Mouse (Mus musculus) kidney, postnatal 0 days (tissue): ENCODE results near the gene Ccdc194. TPM values are rescaled to one million over a fixed set of nuclear protein-coding genes. Genes with fewer than 3 reads are reported as not detected.
A peak's percentile ranks its signal among the peaks of the same experiment; 100 is the strongest.

ENCODE experiments used
- ATAC-seq: fragments of 200-750 bp; cut with Nextera tagmentation; replicated peaks from 2 replicates; pipeline ENCODE4 v1.8.0; 2017; ENCODE audit warnings: low read depth, moderate number of reproducible peaks, moderate TSS enrichment, moderate library complexity; ENCODE audit not compliant: low FRiP score
- DNase-seq: peaks from one replicate; pipeline ENCODE4 v3.0.0-alpha.2; 2016; ENCODE audit warnings: low spot score
- H3K27ac ChIP-seq: fragments of 300-500 bp; sonication (generic); 2 replicates; pipeline ENCODE4 v1.5.1; 2014; ENCODE audit warnings: mild to moderate bottlenecking
- H3K27me3 ChIP-seq: fragments of 300-500 bp; sonication (generic); 2 replicates; pipeline ENCODE4 v1.6.1; 2014; ENCODE audit warnings: low read length, mixed read lengths; ENCODE audit not compliant: insufficient read depth
- H3K36me3 ChIP-seq: fragments of 300-500 bp; sonication (generic); 2 replicates; pipeline ENCODE4 v1.6.1; 2014; ENCODE audit warnings: low read length, mixed read lengths; ENCODE audit not compliant: insufficient read depth
- H3K4me1 ChIP-seq: fragments of 300-500 bp; sonication (generic); replicated peaks from 2 replicates; pipeline ENCODE4 v1.6.1; 2014; ENCODE audit warnings: antibody characterized with exemption, low read length, mixed read lengths; ENCODE audit not compliant: insufficient read depth
- H3K4me2 ChIP-seq: fragments of 300-500 bp; sonication (generic); 2 replicates; pipeline ENCODE4 v1.6.1; 2014; ENCODE audit warnings: mild to moderate bottlenecking, low read length, moderate library complexity, mixed read lengths
- H3K4me3 ChIP-seq: fragments of 300-500 bp; sonication (generic); replicated peaks from 2 replicates; pipeline ENCODE4 v1.5.1; 2014; ENCODE audit warnings: low read depth, low read length
- H3K9ac ChIP-seq: fragments of 300-500 bp; sonication (generic); 2 replicates; pipeline ENCODE4 v1.6.1; 2014; ENCODE audit warnings: low read depth, low read length
- H3K9me3 ChIP-seq: fragments of 300-500 bp; sonication (generic); replicated peaks from 2 replicates; pipeline ENCODE4 v1.6.1; 2016; ENCODE audit warnings: low read length, inconsistent platforms, mixed read lengths
- CTCF ChIP-seq: IDR thresholded peaks from 2 replicates; pipeline ENCODE4 v1.5.1; 2016; ENCODE audit warnings: antibody characterized with exemption, low read depth, mild to moderate bottlenecking, moderate library complexity
- WGBS: fragments of 180-500 bp; shearing (Covaris S2); extraction: QIAGEN DNeasy Blood & Tissue Kit; methylation state at CpG from one replicate; pipeline ENCODE4 v1.1.7; 2014; 5-methylcytosine and 5-hydroxymethylcytosine counted together
- polyA plus RNA-seq: library from polyadenylated mRNA; unstranded; fragments of >200 nt; fragmentation: Nextera tagmentation; extraction: Ambion mirVana; gene quantifications from 2 replicates; pipeline ENCODE4 v1.2.1, GENCODE M21; 2015

The Ccdc194 gene
- polyA plus RNA-seq, 1 experiment from 2014 or later: 0.20 TPM

- ATAC-seq: no peak
- no peaks in the 10 kb centered on the region for H3K4me1 ChIP-seq
- H3K27ac ChIP-seq: no peak overlapping the region
- TF ChIP-seq CTCF: no peak
- H3K4me2 ChIP-seq: no peak overlapping the region
- no peak overlapping the region for H3K4me3 ChIP-seq
- no peak for DNase-seq
- H3K27me3 ChIP-seq: no peaks in the 10 kb centered on the region
- H3K36me3 ChIP-seq: no peaks in the 10 kb centered on the region
- no peaks in the 10 kb centered on the region for H3K9me3 ChIP-seq
- WGBS: 75% methylated on average over 5 of the region's 5 CpGs
- no peak overlapping the region for H3K9ac ChIP-seq
Observed at GRCm38 (mm10) chr8:71515043-71515442, 10.5 kb downstream of the Ccdc194 start.

- Histone ChIP-seq H3K4me1 (no peaks in the 10 kb centered on the region), H3K9ac (no peak overlapping the region), H3K27me3 (peaks cover 6% of the 10 kb centered on the region; the same call in 1 of the 2 replicates), H3K4me3 (no peak overlapping the region), H3K9me3 (no peaks in the 10 kb centered on the region), H3K27ac (peak overlapping the region; percentile 42; the same call in 1 of the 2 replicates), H3K36me3 (no peaks in the 10 kb centered on the region), H3K4me2 (no peak overlapping the region)
- WGBS: 65% methylated on average over 14 of the region's 15 CpGs
- DNase-seq: no peak
- no peak for ATAC-seq
- no peak for TF ChIP-seq CTCF
Observed at GRCm38 (mm10) chr8:71513018-71513754, 12.3 kb downstream of the Ccdc194 start.

GRCm38 (mm10) chr8:71511644-71512043, 13.9 kb downstream of the Ccdc194 start, which contains the start of gene Plvap:
Gene Plvap, minus strand, starts transcription at chr8:71511752.
- 20% methylated on average over 14 of the region's 14 CpGs for WGBS
- no peaks in the 10 kb centered on the region for H3K36me3 ChIP-seq
- no peak for TF ChIP-seq CTCF
- H3K9ac ChIP-seq: peak within 1 kb of the TSS; percentile 37; the same call in 1 of the 2 replicates
- peaks cover 17% of the 10 kb centered on the region; the same call in 1 of the 2 replicates for H3K27me3 ChIP-seq
- H3K4me2 ChIP-seq: peak within 1 kb of the TSS; percentile 40
- no peak; the same call in 1 of the 2 replicates for ATAC-seq
- no peaks in the 10 kb centered on the region for H3K9me3 ChIP-seq
- H3K4me3 ChIP-seq: peak within 1 kb of the TSS; percentile 30
- H3K27ac ChIP-seq: peak within 1 kb of the TSS; percentile 50; the same call in 1 of the 2 replicates
- peak; percentile 53 for DNase-seq
- H3K4me1 ChIP-seq: 0 out of 2 replicates have a peak, but pooled peaks cover 6% of the 10 kb centered on the region

GRCm38 (mm10) chr8:71509316-71509715, 16.2 kb downstream of the Ccdc194 start:
- DNase-seq (no peak), ATAC-seq (no peak)
- H3K4me2 ChIP-seq: peak overlapping the region; percentile 40
- no peak overlapping the region for H3K27ac ChIP-seq
- H3K36me3 ChIP-seq: no peaks in the 10 kb centered on the region
- WGBS: 65% methylated on average over 2 of the region's 2 CpGs
- H3K4me1 ChIP-seq: 0 out of 2 replicates have a peak, but pooled peaks cover 6% of the 10 kb centered on the region
- H3K9me3 ChIP-seq: no peaks in the 10 kb centered on the region
- 0 out of 2 replicates have a peak overlapping the region, but pooled peaks have one; percentile 17 for H3K4me3 ChIP-seq
- no peak for TF ChIP-seq CTCF
- H3K9ac ChIP-seq: no peak overlapping the region
- H3K27me3 ChIP-seq: peaks cover 17% of the 10 kb centered on the region; the same call in 1 of the 2 replicates

- Histone ChIP-seq H3K4me2 (peak overlapping the region; percentile 82), H3K9ac (0 out of 2 replicates have a peak overlapping the region, but pooled peaks have one; percentile 29), H3K9me3 (no peaks in the 10 kb centered on the region), H3K4me3 (peak overlapping the region; percentile 41), H3K27me3 (peaks cover 17% of the 10 kb centered on the region; the same call in 1 of the 2 replicates), H3K36me3 (no peaks in the 10 kb centered on the region), H3K27ac (no peak overlapping the region), H3K4me1 (0 out of 2 replicates have a peak, but pooled peaks cover 6% of the 10 kb centered on the region)
- TF ChIP-seq CTCF: no peak
- peak; percentile 50 for ATAC-seq
- peak; percentile 90 for DNase-seq
- WGBS: under 1% methylated on average over 61 of the region's 61 CpGs
Observed at GRCm38 (mm10) chr8:71507589-71508104, 17.9 kb downstream of the Ccdc194 start.

- H3K4me1 ChIP-seq: 0 out of 2 replicates have a peak, but pooled peaks cover 6% of the 10 kb centered on the region
- H3K9me3 ChIP-seq: no peaks in the 10 kb centered on the region
- no peak overlapping the region for H3K9ac ChIP-seq
- H3K27ac ChIP-seq: no peak overlapping the region
- no peak for ATAC-seq
- H3K4me3 ChIP-seq: no peak overlapping the region
- H3K4me2 ChIP-seq: no peak overlapping the region
- H3K27me3 ChIP-seq: peaks cover 17% of the 10 kb centered on the region; the same call in 1 of the 2 replicates
- 85% methylated on average over 4 of the region's 4 CpGs for WGBS
- no peak for TF ChIP-seq CTCF
- H3K36me3 ChIP-seq: no peaks in the 10 kb centered on the region
- DNase-seq: no peak
Observed at GRCm38 (mm10) chr8:71505979-71506378, 19.5 kb downstream of the Ccdc194 start.
